Comparison of ENCODE assay signal across 20 mouse cellular contexts in genomic region chr2:28224819-28225218, GRCm38 (mm10). TPM values are rescaled to one million over a fixed set of nuclear protein-coding genes. Genes with fewer than 3 reads are reported as not detected.
DNase-seq lines count a peak whose midpoint lies in the region; ATAC-seq and TF ChIP-seq lines count a peak whose summit lies in the region.
"Had no signal": no experiment of that assay in that cellular context is flagged by ENCODE, and none has a peak within 500 bp of the region (broad histone marks: within the 10 kb centered on the region; RNA-seq: fewer than 3 reads in every experiment).

No protein-coding gene starts in this region.

- no peak for DNase-seq in left cerebral cortex, adult 2 months (ENCODE audit: extremely low spot score in 1 of 2, low spot score in 2 of 2)
- DNase-seq in left cerebral cortex, adult 18-20 months (ENCODE audit: low spot score in 2 of 2), result no peak
- no peak for DNase-seq in embryo, embryonic 10 days (ENCODE audit: low spot score)
- DNase-seq in heart, adult 18-20 months, result no peak
- DNase-seq: adrenal gland, adult 2 months; adrenal gland, postnatal 25 days; cerebellum, adult 8-10 months; cerebellum, postnatal 25 days; embryo, embryonic 11 days; gastrocnemius, postnatal 10 days had no signal

- peaks cover 6% of the 10 kb centered on the region for H3K4me1 ChIP-seq in hindbrain, embryonic 16.5 days (ENCODE audit: control insufficient read depth, insufficient read depth, low read depth, low read length)
- H3K4me1 ChIP-seq in hindbrain, embryonic 12.5 days, result peaks cover 26% of the 10 kb centered on the region
- H3K4me1 ChIP-seq in cortical plate, adult 2 months (ENCODE audit: control insufficient read depth, insufficient read depth, low read length), result peaks cover 16% of the 10 kb centered on the region

- H3K79me2 ChIP-seq in myocyte (ENCODE audit: control insufficient read depth, insufficient read depth), result no peaks in the 10 kb centered on the region

- no peak overlapping the region for H3K27ac ChIP-seq in hindbrain, embryonic 16.5 days (ENCODE audit: low read depth, low read length)
- H3K27ac ChIP-seq in hindbrain, embryonic 12.5 days, result no peak overlapping the region
- H3K27ac ChIP-seq in left cerebral cortex, adult 2 months, result peak overlapping the region; percentile 83
- H3K27ac ChIP-seq in cortical plate, adult 2 months (ENCODE audit: insufficient read depth, low read length), result 0 out of 2 replicates have a peak overlapping the region, but pooled peaks have one; percentile 75
- H3K27ac ChIP-seq: embryonic facial prominence, embryonic 12.5 days; hindbrain, embryonic 10.5 days; hindbrain, embryonic 15.5 days had no signal

- peaks cover 16% of the 10 kb centered on the region for H3K36me3 ChIP-seq in hindbrain, embryonic 16.5 days (ENCODE audit: control insufficient read depth, insufficient read depth, low read length)
- peaks cover 30% of the 10 kb centered on the region for H3K36me3 ChIP-seq in hindbrain, embryonic 12.5 days
- peaks cover 3% of the 10 kb centered on the region for H3K36me3 ChIP-seq in myocyte (ENCODE audit: control insufficient read depth, insufficient read depth)

- no peak for TF ChIP-seq POLR2A in cortical plate, adult 2 months (IDR thresholded peaks at IDR 0.05; ENCODE audit: extremely low read depth, insufficient read depth, low read length)
- no peak for TF ChIP-seq POLR2A in myocyte (IDR thresholded peaks at IDR 0.05; ENCODE audit: insufficient read length, low read depth)

- TF ChIP-seq CTCF in left cerebral cortex, adult 2 months (IDR thresholded peaks at IDR 0.05), result no peak
- no peak for TF ChIP-seq CTCF in cortical plate, adult 2 months (IDR thresholded peaks at IDR 0.05; ENCODE audit: extremely low read depth, insufficient read depth, low read length)

- no peak overlapping the region for H3K4me2 ChIP-seq in hindbrain, embryonic 16.5 days (ENCODE audit: low read length)
- no peak overlapping the region for H3K4me2 ChIP-seq in hindbrain, embryonic 12.5 days (replicated peaks)
- no peak overlapping the region for H3K4me2 ChIP-seq in myocyte (ENCODE audit: low read depth)
- H3K4me2 ChIP-seq: embryonic facial prominence, embryonic 12.5 days; heart, embryonic 12.5 days; hindbrain, embryonic 15.5 days had no signal

- no peaks in the 10 kb centered on the region for H3K27me3 ChIP-seq in hindbrain, embryonic 16.5 days (replicated peaks; ENCODE audit: control insufficient read depth, insufficient read depth, low read length)
- no peaks in the 10 kb centered on the region for H3K27me3 ChIP-seq in hindbrain, embryonic 12.5 days
- H3K27me3 ChIP-seq in myocyte (ENCODE audit: control insufficient read depth, insufficient read depth, insufficient read length), result no peaks in the 10 kb centered on the region
- H3K27me3 ChIP-seq: embryonic facial prominence, embryonic 12.5 days; hindbrain, embryonic 15.5 days had no signal

- intact Hi-C loops in left cerebral cortex, adult 2 months (cut with DNase I), result loop anchor here (5.0 kb wide), 2 partner anchors 47 to 77 kb away; no protein-coding TSS in a partner anchor

- H3K4me3 ChIP-seq in hindbrain, embryonic 16.5 days (ENCODE audit: low read length), result no peak overlapping the region
- no peak overlapping the region for H3K4me3 ChIP-seq in hindbrain, embryonic 12.5 days
- H3K4me3 ChIP-seq in left cerebral cortex, adult 2 months, result no peak overlapping the region
- no peak overlapping the region for H3K4me3 ChIP-seq in cortical plate, adult 2 months (ENCODE audit: insufficient read depth, low read length)
- no peak overlapping the region for H3K4me3 ChIP-seq in myocyte
- H3K4me3 ChIP-seq: embryonic facial prominence, embryonic 12.5 days; heart, embryonic 12.5 days; hindbrain, embryonic 10.5 days; hindbrain, embryonic 15.5 days had no signal

- no peaks in the 10 kb centered on the region for H3K9me3 ChIP-seq in hindbrain, embryonic 16.5 days (ENCODE audit: control insufficient read depth, low read length)
- H3K9me3 ChIP-seq in hindbrain, embryonic 12.5 days (replicated peaks), result no peaks in the 10 kb centered on the region
- H3K9me3 ChIP-seq: embryonic facial prominence, embryonic 12.5 days; heart, embryonic 12.5 days; hindbrain, embryonic 10.5 days; hindbrain, embryonic 15.5 days had no signal

- 62% methylated on average over 5 of the region's 5 CpGs for WGBS in hindbrain, embryonic 16.5 days
- WGBS in hindbrain, embryonic 12.5 days, result 78% methylated on average over 5 of the region's 5 CpGs

- ATAC-seq in hindbrain, embryonic 16.5 days, result peak; percentile 24; the same call in 1 of the 2 replicates
- ATAC-seq in hindbrain, embryonic 12.5 days (ENCODE audit: low FRiP score), result no peak
- ATAC-seq: forebrain, embryonic 14.5 days; inflammation-experienced regulatory T-cells, adult 6 months had no signal

- no peak overlapping the region for H3K9ac ChIP-seq in hindbrain, embryonic 16.5 days (ENCODE audit: low read depth, low read length)
- no peak overlapping the region for H3K9ac ChIP-seq in hindbrain, embryonic 12.5 days
- H3K9ac ChIP-seq: embryonic facial prominence, embryonic 12.5 days; heart, embryonic 12.5 days; hindbrain, embryonic 15.5 days had no signal

- no peak overlapping the region for H3ac ChIP-seq in myocyte (ENCODE audit: control insufficient read depth, insufficient read length)

TF ChIP-seq in myocyte, 11 proteins besides CTCF, POLR2A, EP300 and RAD21:
- TF ChIP-seq CEBPB (IDR thresholded peaks at IDR 0.05; ENCODE audit: insufficient read depth, poor library complexity, severe bottlenecking) (no peak), USF1 (IDR thresholded peaks at IDR 0.05; ENCODE audit: low read depth) (no peak), SRF (IDR thresholded peaks at IDR 0.05; ENCODE audit: control insufficient read depth, insufficient read length, low read depth) (no peak), MAX (IDR thresholded peaks at IDR 0.05; ENCODE audit: low read depth) (no peak), TCF3 (IDR thresholded peaks at IDR 0.05; ENCODE audit: insufficient read length, low read depth) (no peak), E2F4 (IDR thresholded peaks at IDR 0.05; ENCODE audit: insufficient read depth) (no peak), TCF12 (IDR thresholded peaks at IDR 0.05; ENCODE audit: insufficient read depth, poor library complexity, severe bottlenecking) (no peak), POLR2AphosphoS2 (IDR thresholded peaks at IDR 0.05; ENCODE audit: insufficient read length, low read depth) (no peak), MYOG (IDR thresholded peaks at IDR 0.05; ENCODE audit: control insufficient read depth in 1 of 3, insufficient read depth in 1 of 3, insufficient read length in 2 of 3, low read depth in 2 of 3) (peak in 2 of 3 experiments; percentile 37 to 40), MYOD1 (IDR thresholded peaks at IDR 0.05; ENCODE audit: control insufficient read depth in 1 of 3, insufficient read length in 2 of 3, low read depth in 2 of 3) (peak in 2 of 3 experiments; percentile 59 to 83)

RNA-seq across cellular contexts. Expression of gene Olfm1, which starts 32.0 kb away (rescaled TPM):
- polyA plus RNA-seq in hindbrain, embryonic 16.5 days (2015; fragmentation: Nextera tagmentation; extraction: Ambion mirVana), result 320 and 328 TPM in 2 replicates
- 189 and 191 TPM in 2 replicates for polyA plus RNA-seq in hindbrain, embryonic 12.5 days (2016; fragmentation: Nextera tagmentation; extraction: Ambion mirVana)
- total RNA-seq in left cerebral cortex, adult 2 months (2021), result 1,000 to 10,000 TPM; 1,521 to 1,595 TPM
- total RNA-seq in left cerebral cortex, adult 18-20 months (2021), result 1,000 to 10,000 TPM; 1,494 to 1,506 TPM
- 1,426 and 1,489 TPM in 2 replicates for polyA plus RNA-seq in cortical plate, adult 2 months (2012; rRNA removed)
- 57.5 TPM for polyA plus RNA-seq in myocyte (2012; fragmentation: generic; extraction: Trizol)
- 10 to 100 TPM in 1 of 2 experiments, 1 to 10 TPM in 1; 9.4 to 10.3 TPM for total RNA-seq in heart, adult 18-20 months (2021)

Comparison
In these comparisons a context has a peak if more than half of its experiments do, and no peak if none do; other contexts are left out.
1. H3K27ac ChIP-seq: peak in left cerebral cortex, adult 2 months (single experiment) and cortical plate, adult 2 months (single experiment); none in hindbrain, embryonic 16.5 days (single experiment) and hindbrain, embryonic 12.5 days (single experiment).